Mouse (Mus musculus): ENCODE measurements at regions not wholly inside any gene's neighbourhood (a gene's known extent, or its start where the extent isn't known, plus 50 kb on each side); places are given as distances from the start of the nearest gene placed in this dataset.
"Not testable (repeated sequence)": the region's sequence is repeated elsewhere in the genome, so short reads cannot be mapped to it uniquely, and the experiment has no call there.

GRCm38 (mm10) chr1:17545311-17545710 lies 600.4 kb downstream of the Crisp4 start:
- no peak overlapping the region for H3K27ac ChIP-seq
- H3K4me1 ChIP-seq = no peaks in the 10 kb centered on the region
- H3K4me3 ChIP-seq = no peak overlapping the region
- no peaks in the 10 kb centered on the region for H3K36me3 ChIP-seq
- H3K27me3 ChIP-seq = no peaks in the 10 kb centered on the region
- no peak for ATAC-seq (ENCODE audit: insufficient number of reproducible peaks, insufficient read depth, low FRiP score, low TSS enrichment)
- H3K9ac ChIP-seq = no peak overlapping the region
- H3K4me2 ChIP-seq (replicated peaks) = no peak overlapping the region
- 88% methylated on average over 1 of the region's 2 CpGs for WGBS
- no peaks in the 10 kb centered on the region for H3K9me3 ChIP-seq

GRCm38 (mm10) chr1:17538160-17538559 lies 607.5 kb downstream of the Crisp4 start:
- no peak for ATAC-seq (ENCODE audit: insufficient number of reproducible peaks, insufficient read depth, low FRiP score, low TSS enrichment)

GRCm38 (mm10) chr1:17531291-17531690 lies 614.4 kb downstream of the Crisp4 start:
- not testable (repeated sequence) for H3K27me3 ChIP-seq; H3K4me1 ChIP-seq; H3K36me3 ChIP-seq; H3K27ac ChIP-seq; H3K9me3 ChIP-seq; H3K9ac ChIP-seq; H3K4me2 ChIP-seq (replicated peaks); ATAC-seq (ENCODE audit: insufficient number of reproducible peaks, insufficient read depth, low FRiP score, low TSS enrichment); H3K4me3 ChIP-seq

More at GRCm38 (mm10) chr1:17538160-17538559, 607.5 kb downstream of the Crisp4 start:
- Histone ChIP-seq H3K4me1 (no peaks in the 10 kb centered on the region), H3K36me3 (no peaks in the 10 kb centered on the region), H3K9me3 (no peaks in the 10 kb centered on the region), H3K9ac (no peak overlapping the region), H3K4me2 (replicated peaks) (no peak overlapping the region), H3K27me3 (no peaks in the 10 kb centered on the region), H3K27ac (no peak overlapping the region), H3K4me3 (no peak overlapping the region)

GRCm38 (mm10) chr1:17520118-17520517 lies 625.6 kb downstream of the Crisp4 start:
- H3K36me3 ChIP-seq = no peaks in the 10 kb centered on the region
- no peak overlapping the region for H3K4me3 ChIP-seq
- no peaks in the 10 kb centered on the region for H3K9me3 ChIP-seq
- H3K27me3 ChIP-seq = no peaks in the 10 kb centered on the region
- no peak overlapping the region for H3K4me2 ChIP-seq (replicated peaks)
- no peak overlapping the region for H3K27ac ChIP-seq
- ATAC-seq (ENCODE audit: insufficient number of reproducible peaks, insufficient read depth, low FRiP score, low TSS enrichment) = no peak
- no peak overlapping the region for H3K9ac ChIP-seq
- H3K4me1 ChIP-seq = no peaks in the 10 kb centered on the region
- WGBS = 81% methylated on average over 2 of the region's 2 CpGs

- Histone ChIP-seq H3K9ac (no peak overlapping the region), H3K9me3 (no peaks in the 10 kb centered on the region), H3K4me1 (no peaks in the 10 kb centered on the region), H3K4me3 (no peak overlapping the region), H3K36me3 (no peaks in the 10 kb centered on the region), H3K27ac (no peak overlapping the region), H3K27me3 (no peaks in the 10 kb centered on the region), H3K4me2 (replicated peaks) (no peak overlapping the region)
- WGBS = 86% methylated on average over 6 of the region's 6 CpGs
- ATAC-seq (ENCODE audit: insufficient number of reproducible peaks, insufficient read depth, low FRiP score, low TSS enrichment) = no peak
Measured at GRCm38 (mm10) chr1:17506125-17507112, 639.3 kb downstream of the Crisp4 start.

GRCm38 (mm10) chr1:17493596-17493995 lies 652.1 kb downstream of the Crisp4 start:
- Histone ChIP-seq H3K9me3 (no peaks in the 10 kb centered on the region), H3K9ac (no peak overlapping the region), H3K4me1 (no peaks in the 10 kb centered on the region), H3K36me3 (no peaks in the 10 kb centered on the region), H3K27ac (no peak overlapping the region), H3K4me3 (no peak overlapping the region), H3K4me2 (replicated peaks) (no peak overlapping the region), H3K27me3 (no peaks in the 10 kb centered on the region)
- 44% methylated on average over 3 of the region's 3 CpGs for whole genome bisulfite sequencing
- ATAC-seq (ENCODE audit: insufficient number of reproducible peaks, insufficient read depth, low FRiP score, low TSS enrichment) = no peak

- H3K4me1 ChIP-seq; ATAC-seq (ENCODE audit: insufficient number of reproducible peaks, insufficient read depth, low FRiP score, low TSS enrichment); H3K9ac ChIP-seq; H3K27ac ChIP-seq; H3K4me2 ChIP-seq (replicated peaks); H3K27me3 ChIP-seq; H3K9me3 ChIP-seq; H3K4me3 ChIP-seq; H3K36me3 ChIP-seq: not testable (repeated sequence)
Measured at GRCm38 (mm10) chr1:17489854-17490202, 655.9 kb downstream of the Crisp4 start.

GRCm38 (mm10) chr1:17489192-17489853 lies 656.4 kb downstream of the Crisp4 start:
- H3K4me2 ChIP-seq (replicated peaks); H3K9ac ChIP-seq; H3K36me3 ChIP-seq; H3K27me3 ChIP-seq; H3K4me1 ChIP-seq; ATAC-seq (ENCODE audit: insufficient number of reproducible peaks, insufficient read depth, low FRiP score, low TSS enrichment); H3K27ac ChIP-seq; H3K9me3 ChIP-seq; H3K4me3 ChIP-seq: not testable (repeated sequence)
- 81% methylated on average over 6 of the region's 6 CpGs for WGBS

GRCm38 (mm10) chr1:17451204-17451866 lies 694.4 kb downstream of the Crisp4 start:
- WGBS = 42% methylated on average over 2 of the region's 2 CpGs
- Histone ChIP-seq H3K4me1 (no peaks in the 10 kb centered on the region; the same call in 1 of the 2 replicates), H3K36me3 (no peaks in the 10 kb centered on the region), H3K9me3 (no peaks in the 10 kb centered on the region), H3K27me3 (no peaks in the 10 kb centered on the region), H3K4me3 (no peak overlapping the region), H3K27ac (0 out of 2 replicates have a peak overlapping the region, but pooled peaks have one; percentile 50), H3K4me2 (replicated peaks) (no peak overlapping the region), H3K9ac (no peak overlapping the region)
- ATAC-seq (ENCODE audit: insufficient number of reproducible peaks, insufficient read depth, low FRiP score, low TSS enrichment) = no peak

- WGBS = 14% methylated on average over 1 of the region's 1 CpGs
- no peak for ATAC-seq (ENCODE audit: insufficient number of reproducible peaks, insufficient read depth, low FRiP score, low TSS enrichment)
Measured at GRCm38 (mm10) chr1:17450715-17451114, 695.0 kb downstream of the Crisp4 start.

GRCm38 (mm10) chr1:17450295-17450694 lies 695.4 kb downstream of the Crisp4 start:
- Histone ChIP-seq H3K4me2 (replicated peaks) (no peak overlapping the region), H3K4me1 (no peaks in the 10 kb centered on the region; the same call in 1 of the 2 replicates), H3K27me3 (no peaks in the 10 kb centered on the region), H3K27ac (peak overlapping the region; percentile 54), H3K9ac (no peak overlapping the region), H3K4me3 (no peak overlapping the region), H3K36me3 (no peaks in the 10 kb centered on the region), H3K9me3 (no peaks in the 10 kb centered on the region)
- ATAC-seq (ENCODE audit: insufficient number of reproducible peaks, insufficient read depth, low FRiP score, low TSS enrichment) = no peak

More at GRCm38 (mm10) chr1:17450715-17451114, 695.0 kb downstream of the Crisp4 start:
- Histone ChIP-seq H3K4me2 (replicated peaks) (no peak overlapping the region), H3K4me3 (no peak overlapping the region), H3K27ac (no peak overlapping the region), H3K9ac (no peak overlapping the region), H3K9me3 (no peaks in the 10 kb centered on the region), H3K4me1 (no peaks in the 10 kb centered on the region; the same call in 1 of the 2 replicates), H3K27me3 (no peaks in the 10 kb centered on the region), H3K36me3 (no peaks in the 10 kb centered on the region)

GRCm38 (mm10) chr1:17449291-17449690 lies 696.4 kb downstream of the Crisp4 start:
- Histone ChIP-seq H3K27me3 (no peaks in the 10 kb centered on the region), H3K4me1 (no peaks in the 10 kb centered on the region; the same call in 1 of the 2 replicates), H3K9ac (no peak overlapping the region), H3K4me2 (replicated peaks) (no peak overlapping the region), H3K36me3 (no peaks in the 10 kb centered on the region), H3K4me3 (no peak overlapping the region), H3K27ac (no peak overlapping the region), H3K9me3 (no peaks in the 10 kb centered on the region)
- no peak for ATAC-seq (ENCODE audit: insufficient number of reproducible peaks, insufficient read depth, low FRiP score, low TSS enrichment)
- 83% methylated on average over 1 of the region's 1 CpGs for WGBS
